Mouse (Mus musculus): ENCODE data around the gene Ankrd23. TPM values are rescaled to one million over a fixed set of nuclear protein-coding genes. Genes with fewer than 3 reads are reported as not detected.

The Ankrd23 gene
- polyA plus RNA-seq, 1 experiment from 2014 or later: 12.2 TPM

- Histone ChIP-seq H3K4me2 (ENCODE audit: low read length) (no peak overlapping the region), H3K27me3 (replicated peaks; ENCODE audit: control insufficient read depth, insufficient read depth, low read length) (no peaks in the 10 kb centered on the region), H3K9ac (ENCODE audit: low read depth, low read length) (no peak overlapping the region), H3K9me3 (ENCODE audit: control insufficient read depth, low read length) (no peaks in the 10 kb centered on the region), H3K4me1 (ENCODE audit: control insufficient read depth, insufficient read depth, low read depth, low read length) (no peaks in the 10 kb centered on the region), H3K27ac (ENCODE audit: low read depth, low read length) (no peak overlapping the region), H3K4me3 (ENCODE audit: low read length) (no peak overlapping the region), H3K36me3 (ENCODE audit: control insufficient read depth, insufficient read depth, low read length) (no peaks in the 10 kb centered on the region)
- WGBS: 76% methylated on average over 7 of the region's 7 CpGs
- no peak for ATAC-seq
These were observed 51.6 kb downstream of the Ankrd23 start for GRCm38 (mm10) chr1:36485080-36485479.

- H3K4me3 ChIP-seq (ENCODE audit: low read length): no peak overlapping the region
- no peak overlapping the region for H3K4me2 ChIP-seq (ENCODE audit: low read length)
- no peaks in the 10 kb centered on the region for H3K27me3 ChIP-seq (replicated peaks; ENCODE audit: control insufficient read depth, insufficient read depth, low read length)
- H3K36me3 ChIP-seq (ENCODE audit: control insufficient read depth, insufficient read depth, low read length): no peaks in the 10 kb centered on the region
- H3K27ac ChIP-seq (ENCODE audit: low read depth, low read length): no peak overlapping the region
- H3K9me3 ChIP-seq (ENCODE audit: control insufficient read depth, low read length): no peaks in the 10 kb centered on the region
- 71% methylated on average over 4 of the region's 4 CpGs for WGBS
- no peak overlapping the region for H3K9ac ChIP-seq (ENCODE audit: low read depth, low read length)
- H3K4me1 ChIP-seq (ENCODE audit: control insufficient read depth, insufficient read depth, low read depth, low read length): no peaks in the 10 kb centered on the region
- ATAC-seq: no peak
These were observed 52.9 kb downstream of the Ankrd23 start for GRCm38 (mm10) chr1:36483825-36484224.

Small RNA genes within 50 kb of the gene (microRNA-seq; reads per million reads assigned to microRNA genes)
- gene Gm47280: not detected

Other genes starting within 250 kb of the Ankrd23 start
- gene Arid5a, start 229.2 kb downstream of the Ankrd23 start, polyA plus RNA-seq (2015; fragmentation: Nextera tagmentation; extraction: Ambion mirVana): 6.7 and 7.1 TPM in 2 replicates
- gene Kansl3, start 167.7 kb downstream of the Ankrd23 start, polyA plus RNA-seq (2015; fragmentation: Nextera tagmentation; extraction: Ambion mirVana): 33.0 and 40.6 TPM in 2 replicates
- 1.9 and 3.2 TPM in 2 replicates for gene Fer1l5, start 164.6 kb downstream of the Ankrd23 start, polyA plus RNA-seq (2015; fragmentation: Nextera tagmentation; extraction: Ambion mirVana)
- 62.9 and 67.6 TPM in 2 replicates for gene Lman2l, start 91.6 kb downstream of the Ankrd23 start, polyA plus RNA-seq (2015; fragmentation: Nextera tagmentation; extraction: Ambion mirVana)
- 11.4 and 12.8 TPM in 2 replicates for gene Cnnm4, start 65.3 kb downstream of the Ankrd23 start, polyA plus RNA-seq (2015; fragmentation: Nextera tagmentation; extraction: Ambion mirVana)
- gene Cnnm3, start 25.0 kb downstream of the Ankrd23 start, polyA plus RNA-seq (2015; fragmentation: Nextera tagmentation; extraction: Ambion mirVana): 4.3 and 5.0 TPM in 2 replicates
- gene Gm42417, start 2.5 kb upstream of the Ankrd23 start, polyA plus RNA-seq (2015; fragmentation: Nextera tagmentation; extraction: Ambion mirVana): 0.30 and 0.57 TPM in 2 replicates
- 31.0 and 33.8 TPM in 2 replicates for gene Ankrd39, start 10.6 kb upstream of the Ankrd23 start, polyA plus RNA-seq (2015; fragmentation: Nextera tagmentation; extraction: Ambion mirVana)
- gene Sema4c, start 21.5 kb upstream of the Ankrd23 start, polyA plus RNA-seq (2015; fragmentation: Nextera tagmentation; extraction: Ambion mirVana): 19.1 and 21.2 TPM in 2 replicates
- gene Fam178b, start 146.3 kb upstream of the Ankrd23 start, polyA plus RNA-seq (2015; fragmentation: Nextera tagmentation; extraction: Ambion mirVana): 0.28 and 0.76 TPM in 2 replicates
- 711 and 823 TPM in 2 replicates for gene Cox5b, start 154.6 kb upstream of the Ankrd23 start, polyA plus RNA-seq (2015; fragmentation: Nextera tagmentation; extraction: Ambion mirVana)
- gene 4933424G06Rik, start 173.3 kb upstream of the Ankrd23 start, polyA plus RNA-seq (2015; fragmentation: Nextera tagmentation; extraction: Ambion mirVana): 0.14 and 0.98 TPM in 2 replicates
- 116 and 117 TPM in 2 replicates for gene Actr1b, start 177.5 kb upstream of the Ankrd23 start, polyA plus RNA-seq (2015; fragmentation: Nextera tagmentation; extraction: Ambion mirVana)
- gene Zap70, start 224.9 kb upstream of the Ankrd23 start, polyA plus RNA-seq (2015; fragmentation: Nextera tagmentation; extraction: Ambion mirVana): 2.4 TPM in 2 replicates

Data from hindbrain, embryonic 16.5 days (tissue).